In the genomic region with DNA sequence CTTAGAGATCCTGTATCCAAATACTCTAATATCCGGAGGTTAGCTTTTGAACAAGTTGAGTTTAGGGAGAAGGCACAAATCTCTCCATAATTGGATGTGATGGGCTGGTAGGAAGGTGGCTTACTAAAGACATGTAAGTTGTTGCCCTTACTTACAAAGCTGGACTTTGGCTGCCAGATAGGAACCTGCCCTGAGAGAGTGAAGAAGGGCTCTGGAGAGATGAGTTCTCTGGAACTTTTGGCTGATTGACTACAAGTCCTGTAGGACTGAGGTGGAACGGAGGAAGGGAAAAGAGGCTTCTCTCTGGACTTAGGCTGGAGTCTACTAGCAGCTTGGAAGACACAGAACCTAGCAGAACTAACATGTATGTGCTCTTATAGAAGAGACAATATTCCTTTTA, we compare ENCODE assay signal across 22 mouse cellular contexts. TPM values are rescaled to one million over a fixed set of nuclear protein-coding genes. Genes with fewer than 3 reads are reported as not detected.
"Had no signal": no experiment of that assay in that cellular context is flagged by ENCODE, and none has a peak within 500 bp of the region (broad histone marks: within the 10 kb centered on the region; RNA-seq: fewer than 3 reads in every experiment).

No protein-coding gene starts in this region.

- H3K4me1 ChIP-seq: neural tube, embryonic 15.5 days; stomach, embryonic 15.5 days had no signal

- H3K4me3 ChIP-seq: midbrain, embryonic 10.5 days; midbrain, embryonic 12.5 days; myocyte; neural tube, embryonic 13.5 days; neural tube, embryonic 15.5 days; stomach, embryonic 15.5 days had no signal

- DNase-seq: lung, adult 18-20 months; lung, embryonic 14.5 days; lung, postnatal 10 days; lung, postnatal 4 days; midbrain, embryonic 14.5 days; retina, postnatal 1 day; right cerebral cortex, adult 18-20 months; right cerebral cortex, postnatal 25 days; right cerebral cortex, postnatal 4 days; thymus, adult 2 months; thymus, postnatal 25 days; thymus, postnatal 4 days had no signal

- H3K36me3 ChIP-seq: midbrain, embryonic 10.5 days; midbrain, embryonic 12.5 days; neural tube, embryonic 13.5 days; neural tube, embryonic 15.5 days; stomach, embryonic 15.5 days had no signal

- H3K9ac ChIP-seq: lung, embryonic 14.5 days; midbrain, embryonic 12.5 days; neural tube, embryonic 13.5 days; neural tube, embryonic 15.5 days; stomach, embryonic 15.5 days had no signal

- H3K27ac ChIP-seq: midbrain, embryonic 10.5 days; midbrain, embryonic 12.5 days; neural tube, embryonic 13.5 days; neural tube, embryonic 15.5 days; stomach, embryonic 15.5 days had no signal

- H3K9me3 ChIP-seq: midbrain, embryonic 10.5 days; midbrain, embryonic 12.5 days; neural tube, embryonic 13.5 days; neural tube, embryonic 15.5 days; stomach, embryonic 15.5 days had no signal

- H3K27me3 ChIP-seq: midbrain, embryonic 12.5 days; neural tube, embryonic 13.5 days; neural tube, embryonic 15.5 days; stomach, embryonic 15.5 days had no signal

RNA-seq across cellular contexts. Expression of a gene that starts 19.7 kb away (rescaled TPM):
- total RNA-seq: megakaryocyte-erythroid progenitor cell, adult 5-6 weeks had no signal
- polyA plus RNA-seq: lung, embryonic 14.5 days; lung, embryonic 16.5 days; midbrain, embryonic 10.5 days; midbrain, embryonic 12.5 days; midbrain, embryonic 14.5 days; myocyte; neural tube, embryonic 11.5 days; spleen, adult 2 months; stomach, embryonic 15.5 days had no signal
